Mouse (Mus musculus) gonadal fat pad, adult 2 months (tissue): ENCODE data around the gene Ubac2. TPM values are rescaled to one million over a fixed set of nuclear protein-coding genes. Genes with fewer than 3 reads are reported as not detected.

Experiments used
- DNase-seq: peaks from one replicate; pipeline ENCODE4 v3.0.0-alpha.2; 2012; ENCODE audit warnings: low read depth
- polyA plus RNA-seq: library from polyadenylated mRNA; depleted of rRNA; stranded (reverse); fragments of >200 nt; gene quantifications from 2 replicates; pipeline ENCODE4 v1.2.3, GENCODE M21; 2012

The Ubac2 gene
- polyA plus RNA-seq, 1 experiment, result 70.0 TPM

- no peak for DNase-seq
Observed at GRCm38 (mm10) chr14:122002224-122002623, 123.8 kb downstream of the Ubac2 start.

GRCm38 (mm10) chr14:122003812-122004211 lies 125.4 kb downstream of the Ubac2 start:
- no peak for DNase-seq

GRCm38 (mm10) chr14:122008261-122008660 lies 129.8 kb downstream of the Ubac2 start:
- DNase-seq, result no peak

- DNase-seq, result no peak
Observed at GRCm38 (mm10) chr14:122009502-122009901, 131.1 kb downstream of the Ubac2 start.

GRCm38 (mm10) chr14:122010301-122010700 lies 131.9 kb downstream of the Ubac2 start:
- DNase-seq, result peak; percentile 40

GRCm38 (mm10) chr14:122011768-122012167 lies 133.3 kb downstream of the Ubac2 start:
- DNase-seq, result no peak

GRCm38 (mm10) chr14:122012193-122012592 lies 133.8 kb downstream of the Ubac2 start:
- DNase-seq, result no peak

- DNase-seq, result no peak
Observed at GRCm38 (mm10) chr14:122012814-122013213, 134.4 kb downstream of the Ubac2 start.

- no peak for DNase-seq
Observed at GRCm38 (mm10) chr14:122013417-122013951, 135.1 kb downstream of the Ubac2 start.

- DNase-seq, result no peak
Observed at GRCm38 (mm10) chr14:122017958-122018357, 139.5 kb downstream of the Ubac2 start.

GRCm38 (mm10) chr14:122019389-122019788 lies 141.0 kb downstream of the Ubac2 start:
- no peak for DNase-seq

GRCm38 (mm10) chr14:122020567-122020966 lies 142.1 kb downstream of the Ubac2 start:
- no peak for DNase-seq

- DNase-seq, result no peak
Observed at GRCm38 (mm10) chr14:122023054-122023453, 144.6 kb downstream of the Ubac2 start.

GRCm38 (mm10) chr14:122023928-122024327 lies 145.5 kb downstream of the Ubac2 start:
- DNase-seq, result no peak

- no peak for DNase-seq
Observed at GRCm38 (mm10) chr14:122028926-122029745, 150.7 kb downstream of the Ubac2 start.

GRCm38 (mm10) chr14:122029851-122030250 lies 151.4 kb downstream of the Ubac2 start:
- no peak for DNase-seq

GRCm38 (mm10) chr14:122032045-122032444 lies 153.6 kb downstream of the Ubac2 start:
- DNase-seq, result no peak

GRCm38 (mm10) chr14:122034451-122034850 lies 156.0 kb downstream of the Ubac2 start, which contains the start of gene Timm8a2:
Timm8a2 (plus strand) TSS chr14:122034674.
- no peak for DNase-seq

GRCm38 (mm10) chr14:122035181-122035580 lies 156.8 kb downstream of the Ubac2 start:
- no peak for DNase-seq

- no peak for DNase-seq
Observed at GRCm38 (mm10) chr14:122035860-122036259, 157.4 kb downstream of the Ubac2 start.

- no peak for DNase-seq
Observed at GRCm38 (mm10) chr14:122038874-122039647, 160.6 kb downstream of the Ubac2 start.

GRCm38 (mm10) chr14:122041413-122041825 lies 163.0 kb downstream of the Ubac2 start:
- DNase-seq, result no peak
